Mouse (Mus musculus): Measurements from ENCODE around the gene Mrgprb4. TPM values are rescaled to one million over a fixed set of nuclear protein-coding genes. Genes with fewer than 3 reads are reported as not detected.

Gene Mrgprb4
- total RNA-seq (2014; rRNA removed; ENCODE audit: low replicate concordance) (not detected in 2 replicates), polyA plus RNA-seq (2015; fragmentation: Nextera tagmentation; extraction: Ambion mirVana) (not detected in 2 replicates)

GRCm38 (mm10) chr7:48199188-48199587, at the start of gene Mrgprb4:
Gene Mrgprb4, minus strand, starts transcription at chr7:48199288.
- Histone ChIP-seq H3K27me3 (ENCODE audit: control insufficient read depth, insufficient read depth, low read length) (no peaks in the 10 kb centered on the region), H3K4me2 (ENCODE audit: low read depth, low read length) (no peak within 1 kb of the TSS), H3K27ac (ENCODE audit: low read depth) (no peak within 1 kb of the TSS), H3K4me3 (ENCODE audit: low read depth, low read length) (no peak within 1 kb of the TSS), H3K9me3 (replicated peaks; ENCODE audit: control insufficient read depth, low read length) (peaks cover 6% of the 10 kb centered on the region; the same call in 1 of the 2 replicates), H3K9ac (replicated peaks; ENCODE audit: low read depth, low read length) (no peak within 1 kb of the TSS), H3K4me1 (ENCODE audit: control insufficient read depth, insufficient read depth) (no peaks in the 10 kb centered on the region), H3K36me3 (replicated peaks; ENCODE audit: control insufficient read depth, insufficient read depth, low read length) (no peaks in the 10 kb centered on the region)
- ATAC-seq (ENCODE audit: insufficient read depth, low read depth) (no peak), DNase-seq (ENCODE audit: low spot score) (no peak)
- TF ChIP-seq EP300 (IDR thresholded peaks at IDR 0.05; ENCODE audit: low read depth) (no peak), CTCF (IDR thresholded peaks at IDR 0.05; ENCODE audit: low read depth) (no peak)
- 66% methylated on average over 3 of the region's 3 CpGs for WGBS

- no peaks in the 10 kb centered on the region; the same call in 1 of the 2 replicates for H3K9me3 ChIP-seq (replicated peaks; ENCODE audit: control insufficient read depth, low read length)
- H3K9ac ChIP-seq (replicated peaks; ENCODE audit: low read depth, low read length) = no peak overlapping the region
- ATAC-seq (ENCODE audit: insufficient read depth, low read depth) = no peak
- TF ChIP-seq CTCF (IDR thresholded peaks at IDR 0.05; ENCODE audit: low read depth) (no peak), EP300 (IDR thresholded peaks at IDR 0.05; ENCODE audit: low read depth) (no peak)
- no peaks in the 10 kb centered on the region for H3K36me3 ChIP-seq (replicated peaks; ENCODE audit: control insufficient read depth, insufficient read depth, low read length)
- H3K4me3 ChIP-seq (ENCODE audit: low read depth, low read length) = no peak overlapping the region
- H3K27me3 ChIP-seq (ENCODE audit: control insufficient read depth, insufficient read depth, low read length) = no peaks in the 10 kb centered on the region
- no peak for DNase-seq (ENCODE audit: low spot score)
- no peak overlapping the region for H3K27ac ChIP-seq (ENCODE audit: low read depth)
- no peak overlapping the region for H3K4me2 ChIP-seq (ENCODE audit: low read depth, low read length)
- no peaks in the 10 kb centered on the region for H3K4me1 ChIP-seq (ENCODE audit: control insufficient read depth, insufficient read depth)
These were observed 27.0 kb upstream of the Mrgprb4 start for GRCm38 (mm10) chr7:48226114-48226513.

- no peaks in the 10 kb centered on the region for H3K4me1 ChIP-seq (ENCODE audit: control insufficient read depth, insufficient read depth)
- DNase-seq (ENCODE audit: low spot score) (no peak), ATAC-seq (ENCODE audit: insufficient read depth, low read depth) (no peak)
- no peaks in the 10 kb centered on the region for H3K36me3 ChIP-seq (replicated peaks; ENCODE audit: control insufficient read depth, insufficient read depth, low read length)
- TF ChIP-seq CTCF (IDR thresholded peaks at IDR 0.05; ENCODE audit: low read depth) = no peak
- no peak for TF ChIP-seq EP300 (IDR thresholded peaks at IDR 0.05; ENCODE audit: low read depth)
- no peaks in the 10 kb centered on the region; the same call in 1 of the 2 replicates for H3K9me3 ChIP-seq (replicated peaks; ENCODE audit: control insufficient read depth, low read length)
- no peak overlapping the region for H3K27ac ChIP-seq (ENCODE audit: low read depth)
- no peaks in the 10 kb centered on the region for H3K27me3 ChIP-seq (ENCODE audit: control insufficient read depth, insufficient read depth, low read length)
- H3K4me3 ChIP-seq (ENCODE audit: low read depth, low read length) = no peak overlapping the region
- 56% methylated on average over 5 of the region's 5 CpGs for WGBS
- no peak overlapping the region for H3K9ac ChIP-seq (replicated peaks; ENCODE audit: low read depth, low read length)
- no peak overlapping the region for H3K4me2 ChIP-seq (ENCODE audit: low read depth, low read length)
These were observed 26.0 kb upstream of the Mrgprb4 start for GRCm38 (mm10) chr7:48225065-48225464.

- no peak within 1 kb of the TSS for H3K4me2 ChIP-seq (ENCODE audit: low read depth, low read length)
- no peaks in the 10 kb centered on the region for H3K9me3 ChIP-seq (replicated peaks; ENCODE audit: control insufficient read depth, low read length)
- no peak for TF ChIP-seq EP300 (IDR thresholded peaks at IDR 0.05; ENCODE audit: low read depth)
- no peak for TF ChIP-seq CTCF (IDR thresholded peaks at IDR 0.05; ENCODE audit: low read depth)
- DNase-seq (ENCODE audit: low spot score) = no peak
- H3K27me3 ChIP-seq (ENCODE audit: control insufficient read depth, insufficient read depth, low read length) = no peaks in the 10 kb centered on the region
- no peaks in the 10 kb centered on the region for H3K4me1 ChIP-seq (ENCODE audit: control insufficient read depth, insufficient read depth)
- no peak for ATAC-seq (ENCODE audit: insufficient read depth, low read depth)
- no peak within 1 kb of the TSS for H3K4me3 ChIP-seq (ENCODE audit: low read depth, low read length)
- WGBS = 56% methylated on average over 2 of the region's 2 CpGs
- H3K9ac ChIP-seq (replicated peaks; ENCODE audit: low read depth, low read length) = no peak within 1 kb of the TSS
- no peak within 1 kb of the TSS for H3K27ac ChIP-seq (ENCODE audit: low read depth)
- no peaks in the 10 kb centered on the region for H3K36me3 ChIP-seq (replicated peaks; ENCODE audit: control insufficient read depth, insufficient read depth, low read length)
These were observed 30.2 kb downstream of the Mrgprb4 start, which contains the start of gene Mrgprb5 for GRCm38 (mm10) chr7:48168919-48169318. Gene Mrgprb5, minus strand, starts transcription at chr7:48169019.

- DNase-seq (ENCODE audit: low spot score) (no peak), ATAC-seq (ENCODE audit: insufficient read depth, low read depth) (no peak)
- Histone ChIP-seq H3K9me3 (replicated peaks; ENCODE audit: control insufficient read depth, low read length) (no peaks in the 10 kb centered on the region), H3K36me3 (replicated peaks; ENCODE audit: control insufficient read depth, insufficient read depth, low read length) (no peaks in the 10 kb centered on the region), H3K27me3 (ENCODE audit: control insufficient read depth, insufficient read depth, low read length) (no peaks in the 10 kb centered on the region), H3K4me3 (ENCODE audit: low read depth, low read length) (no peak overlapping the region), H3K27ac (ENCODE audit: low read depth) (no peak overlapping the region), H3K4me2 (ENCODE audit: low read depth, low read length) (no peak overlapping the region), H3K4me1 (ENCODE audit: control insufficient read depth, insufficient read depth) (no peaks in the 10 kb centered on the region), H3K9ac (replicated peaks; ENCODE audit: low read depth, low read length) (no peak overlapping the region)
- whole genome bisulfite sequencing = 80% methylated on average over 2 of the region's 2 CpGs
- TF ChIP-seq CTCF (IDR thresholded peaks at IDR 0.05; ENCODE audit: low read depth) (no peak), EP300 (IDR thresholded peaks at IDR 0.05; ENCODE audit: low read depth) (no peak)
These were observed 31.6 kb downstream of the Mrgprb4 start for GRCm38 (mm10) chr7:48167471-48167870.

Other genes starting within 250 kb of the Mrgprb4 start
- gene Mrgpra4, start 217.2 kb downstream of the Mrgprb4 start, total RNA-seq (2014; rRNA removed; ENCODE audit: low replicate concordance) = not detected in 2 replicates
- gene Mrgpra4, start 217.2 kb downstream of the Mrgprb4 start, polyA plus RNA-seq (2015; fragmentation: Nextera tagmentation; extraction: Ambion mirVana) = not detected in 2 replicates
- not detected in 2 replicates for gene Mrgprx1, start 171.7 kb downstream of the Mrgprb4 start, total RNA-seq (2014; rRNA removed; ENCODE audit: low replicate concordance)
- not detected in 2 replicates for gene Mrgprx1, start 171.7 kb downstream of the Mrgprb4 start, polyA plus RNA-seq (2015; fragmentation: Nextera tagmentation; extraction: Ambion mirVana)
- gene Mrgprb5, start 30.3 kb downstream of the Mrgprb4 start, total RNA-seq (2014; rRNA removed; ENCODE audit: low replicate concordance) = not detected in 2 replicates
- not detected in 2 replicates for gene Mrgprb5, start 30.3 kb downstream of the Mrgprb4 start, polyA plus RNA-seq (2015; fragmentation: Nextera tagmentation; extraction: Ambion mirVana)
- gene Mrgprb8, start 189.2 kb upstream of the Mrgprb4 start, total RNA-seq (2014; rRNA removed; ENCODE audit: low replicate concordance) = not detected in 2 replicates
- not detected in 2 replicates for gene Mrgprb8, start 189.2 kb upstream of the Mrgprb4 start, polyA plus RNA-seq (2015; fragmentation: Nextera tagmentation; extraction: Ambion mirVana)

All from heart, postnatal 0 days (tissue).